Mouse (Mus musculus): ENCODE data around the gene Tas1r3. TPM values are rescaled to one million over a fixed set of nuclear protein-coding genes. Genes with fewer than 3 reads are reported as not detected.

Tas1r3 gene
- polyA plus RNA-seq, 1 experiment from 2014 or later, result 0.09 TPM

- no peak overlapping the region for H3K4me3 ChIP-seq (ENCODE audit: low read depth, low read length)
- H3K4me2 ChIP-seq (ENCODE audit: low read depth, low read length), result no peak overlapping the region
- peaks cover 34% of the 10 kb centered on the region for H3K36me3 ChIP-seq (replicated peaks; ENCODE audit: insufficient read depth, low read length)
- H3K9ac ChIP-seq (replicated peaks), result no peak overlapping the region
- DNase-seq (no peak), ATAC-seq (peak; percentile 40; the same call in 1 of the 2 replicates)
- no peaks in the 10 kb centered on the region for H3K27me3 ChIP-seq (ENCODE audit: insufficient read depth, low read length)
- H3K9me3 ChIP-seq (ENCODE audit: low read length), result no peaks in the 10 kb centered on the region
- 76% methylated on average over 3 of the region's 3 CpGs for WGBS (ENCODE audit: insufficient replicate concordance)
- H3K27ac ChIP-seq (ENCODE audit: low read depth), result no peak overlapping the region
- no peaks in the 10 kb centered on the region for H3K4me1 ChIP-seq (ENCODE audit: insufficient read depth)
- TF ChIP-seq CTCF (IDR thresholded peaks at IDR 0.05; ENCODE audit: low read depth) (no peak), EP300 (IDR thresholded peaks at IDR 0.05; ENCODE audit: low read depth) (no peak)
Measured at GRCm38 (mm10) chr4:155883587-155883986, 20.4 kb upstream of the Tas1r3 start.

GRCm38 (mm10) chr4:155871404-155871803 lies 8.2 kb upstream of the Tas1r3 start:
- no peak overlapping the region for H3K4me2 ChIP-seq (ENCODE audit: low read depth, low read length)
- TF ChIP-seq CTCF (IDR thresholded peaks at IDR 0.05; ENCODE audit: low read depth) (no peak), EP300 (IDR thresholded peaks at IDR 0.05; ENCODE audit: low read depth) (no peak)
- H3K9me3 ChIP-seq (ENCODE audit: low read length), result no peaks in the 10 kb centered on the region
- no peak overlapping the region for H3K4me3 ChIP-seq (ENCODE audit: low read depth, low read length)
- WGBS (ENCODE audit: insufficient replicate concordance), result 77% methylated on average over 7 of the region's 7 CpGs
- no peak overlapping the region for H3K27ac ChIP-seq (ENCODE audit: low read depth)
- ATAC-seq, result no peak
- peaks cover 21% of the 10 kb centered on the region for H3K4me1 ChIP-seq (ENCODE audit: insufficient read depth)
- peaks cover 32% of the 10 kb centered on the region for H3K36me3 ChIP-seq (replicated peaks; ENCODE audit: insufficient read depth, low read length)
- no peak overlapping the region for H3K9ac ChIP-seq (replicated peaks)
- no peaks in the 10 kb centered on the region for H3K27me3 ChIP-seq (ENCODE audit: insufficient read depth, low read length)
- DNase-seq, result no peak

DNA sequence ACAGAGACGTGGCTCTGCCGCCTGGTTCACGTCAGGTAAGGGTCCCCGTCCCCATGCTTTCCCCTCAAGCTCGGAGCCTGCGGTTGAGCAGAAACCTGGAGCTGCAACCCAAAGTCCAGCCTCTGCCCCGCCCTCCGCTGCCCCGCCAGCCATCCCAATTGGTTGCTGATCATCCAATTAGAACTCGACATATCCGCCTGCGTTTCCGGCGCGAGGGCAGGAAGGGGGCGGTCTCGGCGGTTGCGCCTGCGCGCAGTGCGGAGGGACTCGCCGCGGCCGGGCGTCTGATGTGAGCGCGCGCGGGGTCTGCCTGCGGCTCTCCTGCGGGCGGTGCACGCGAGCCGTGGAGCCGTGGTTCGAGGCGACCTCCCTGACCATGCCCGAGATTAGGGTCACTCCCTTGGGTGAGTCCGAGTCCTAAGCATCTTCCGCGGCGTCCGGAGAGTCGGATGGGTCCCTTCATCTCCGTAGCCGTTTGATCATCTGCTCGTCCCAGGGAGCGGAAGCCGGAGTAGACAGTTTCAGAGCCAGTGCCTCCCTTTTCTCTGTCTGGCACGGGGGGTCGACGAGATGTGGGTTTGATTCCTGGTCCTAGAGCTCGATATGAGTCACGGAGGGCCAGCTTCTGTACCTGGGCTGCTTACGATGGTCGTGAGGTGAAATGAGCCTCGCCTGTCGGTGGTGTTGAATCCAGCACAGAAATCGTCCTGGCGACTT lies 6.3 kb upstream of the Tas1r3 start, which contains the start of the genes Cptp and Ints11:
Gene Cptp, minus strand, starts transcription at position 124 of the 717 bp plus-strand sequence.
Gene Ints11, plus strand, starts transcription at position 230 of the 717 bp plus-strand sequence.
- Histone ChIP-seq H3K9ac (replicated peaks) (peak within 1 kb of the TSS; percentile 88), H3K36me3 (replicated peaks; ENCODE audit: insufficient read depth, low read length) (peaks cover 32% of the 10 kb centered on the region), H3K9me3 (ENCODE audit: low read length) (no peaks in the 10 kb centered on the region), H3K4me3 (ENCODE audit: low read depth, low read length) (peak within 1 kb of the TSS; percentile 87), H3K27ac (ENCODE audit: low read depth) (peak within 1 kb of the TSS; percentile 72), H3K4me2 (ENCODE audit: low read depth, low read length) (peak within 1 kb of the TSS; percentile 99), H3K4me1 (ENCODE audit: insufficient read depth) (peaks cover 21% of the 10 kb centered on the region), H3K27me3 (ENCODE audit: insufficient read depth, low read length) (no peaks in the 10 kb centered on the region)
- peak; percentile 98 for DNase-seq
- ATAC-seq, result peak; percentile 98
- 1% methylated on average over 63 of the region's 63 CpGs for WGBS (ENCODE audit: insufficient replicate concordance)
- TF ChIP-seq CTCF (IDR thresholded peaks at IDR 0.05; ENCODE audit: low read depth), result peak; percentile 48
- no peak for TF ChIP-seq EP300 (IDR thresholded peaks at IDR 0.05; ENCODE audit: low read depth)

DNA sequence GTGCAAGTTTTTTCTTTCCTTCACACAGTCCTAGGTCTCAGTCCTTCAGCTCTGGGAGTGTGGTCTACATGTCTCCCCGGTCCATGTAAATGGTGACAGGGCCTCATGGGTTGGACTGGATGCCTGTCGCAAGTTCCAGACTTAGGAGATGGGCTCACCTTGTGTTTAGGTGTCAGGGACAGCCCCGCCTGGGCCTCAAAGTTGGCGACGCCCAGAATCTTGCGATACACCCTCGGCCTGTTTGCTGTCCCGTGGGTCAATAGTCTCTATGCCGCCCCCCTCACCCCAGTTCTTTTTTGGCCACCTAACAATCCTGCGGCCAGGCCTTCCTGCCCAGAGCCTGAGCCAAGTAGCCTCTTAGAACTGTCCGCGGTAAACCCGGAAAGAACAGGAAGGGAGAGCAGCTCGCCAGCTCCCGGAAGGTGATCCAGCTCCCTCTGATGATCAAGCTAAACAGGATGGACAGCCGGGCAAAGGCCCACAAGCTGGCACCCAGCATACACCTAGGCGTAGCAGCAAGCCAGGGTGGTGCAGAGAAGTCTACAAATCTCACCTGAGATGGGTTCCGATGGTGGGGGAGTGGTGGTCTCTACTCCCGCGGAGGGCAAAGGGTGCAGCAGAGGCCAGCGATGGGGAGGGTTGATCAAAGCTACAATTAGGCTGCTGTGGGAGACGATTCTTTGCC lies 5.6 kb upstream of the Tas1r3 start:
- Histone ChIP-seq H3K4me3 (ENCODE audit: low read depth, low read length) (peak overlapping the region; percentile 87), H3K4me2 (ENCODE audit: low read depth, low read length) (peak overlapping the region; percentile 99), H3K9ac (replicated peaks) (peak overlapping the region; percentile 88), H3K36me3 (replicated peaks; ENCODE audit: insufficient read depth, low read length) (peaks cover 28% of the 10 kb centered on the region), H3K4me1 (ENCODE audit: insufficient read depth) (peaks cover 21% of the 10 kb centered on the region), H3K27ac (ENCODE audit: low read depth) (peak overlapping the region; percentile 72), H3K27me3 (ENCODE audit: insufficient read depth, low read length) (no peaks in the 10 kb centered on the region), H3K9me3 (ENCODE audit: low read length) (no peaks in the 10 kb centered on the region)
- DNase-seq (no peak), ATAC-seq (peak; percentile 50)
- TF ChIP-seq EP300 (IDR thresholded peaks at IDR 0.05; ENCODE audit: low read depth) (no peak), CTCF (IDR thresholded peaks at IDR 0.05; ENCODE audit: low read depth) (no peak)
- WGBS (ENCODE audit: insufficient replicate concordance), result 6% methylated on average over 22 of the region's 22 CpGs

DNA sequence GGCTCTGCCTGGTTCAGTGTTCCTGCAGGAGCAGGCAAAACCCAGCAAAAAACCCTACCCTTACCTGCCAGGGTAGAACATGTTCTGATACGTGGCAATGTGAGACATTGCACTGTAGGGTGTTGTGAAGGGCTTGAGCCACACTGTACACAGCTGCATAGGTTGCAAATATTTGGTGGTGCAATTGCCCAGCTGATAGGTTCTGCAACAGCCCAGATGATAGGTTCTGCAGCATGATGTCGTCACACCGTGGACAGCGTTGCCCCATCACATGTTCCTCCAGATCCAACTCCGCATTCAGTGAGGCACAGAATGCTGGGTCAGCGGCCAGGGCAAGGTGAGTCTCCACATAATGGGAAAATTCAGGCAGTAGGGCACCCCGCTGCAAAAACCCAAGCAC lies 1.4 kb downstream of the Tas1r3 start:
- H3K9ac ChIP-seq (replicated peaks), result no peak overlapping the region
- ATAC-seq (peak; percentile 62), DNase-seq (no peak)
- WGBS (ENCODE audit: insufficient replicate concordance), result 75% methylated on average over 7 of the region's 7 CpGs
- H3K4me1 ChIP-seq (ENCODE audit: insufficient read depth), result no peaks in the 10 kb centered on the region
- H3K27ac ChIP-seq (ENCODE audit: low read depth), result no peak overlapping the region
- no peaks in the 10 kb centered on the region for H3K27me3 ChIP-seq (ENCODE audit: insufficient read depth, low read length)
- H3K9me3 ChIP-seq (ENCODE audit: low read length), result no peaks in the 10 kb centered on the region
- peaks cover 35% of the 10 kb centered on the region for H3K36me3 ChIP-seq (replicated peaks; ENCODE audit: insufficient read depth, low read length)
- no peak overlapping the region for H3K4me3 ChIP-seq (ENCODE audit: low read depth, low read length)
- TF ChIP-seq EP300 (IDR thresholded peaks at IDR 0.05; ENCODE audit: low read depth), result no peak
- TF ChIP-seq CTCF (IDR thresholded peaks at IDR 0.05; ENCODE audit: low read depth), result no peak
- no peak overlapping the region for H3K4me2 ChIP-seq (ENCODE audit: low read depth, low read length)

- Histone ChIP-seq H3K4me3 (ENCODE audit: low read depth, low read length) (no peak overlapping the region), H3K4me1 (ENCODE audit: insufficient read depth) (no peaks in the 10 kb centered on the region), H3K27ac (ENCODE audit: low read depth) (no peak overlapping the region), H3K27me3 (ENCODE audit: insufficient read depth, low read length) (no peaks in the 10 kb centered on the region), H3K36me3 (replicated peaks; ENCODE audit: insufficient read depth, low read length) (peaks cover 40% of the 10 kb centered on the region), H3K4me2 (ENCODE audit: low read depth, low read length) (no peak overlapping the region), H3K9me3 (ENCODE audit: low read length) (no peaks in the 10 kb centered on the region), H3K9ac (replicated peaks) (no peak overlapping the region)
- peak; percentile 80 for DNase-seq
- peak; percentile 43 for ATAC-seq
- TF ChIP-seq CTCF (IDR thresholded peaks at IDR 0.05; ENCODE audit: low read depth), result no peak
- WGBS (ENCODE audit: insufficient replicate concordance), result 29% methylated on average over 13 of the region's 13 CpGs
Measured at GRCm38 (mm10) chr4:155859318-155859717, 3.8 kb downstream of the Tas1r3 start.
